Mouse (Mus musculus) heart, embryonic 10.5 days (tissue): ENCODE measurements at regions not wholly inside any gene's neighbourhood (a gene's known extent, or its start where the extent isn't known, plus 50 kb on each side); places are given as distances from the start of the nearest gene placed in this dataset.
A peak's percentile ranks its signal among the peaks of the same experiment; 100 is the strongest.

Experiments used
- DNase-seq: peaks from one replicate; pipeline ENCODE4 v3.0.0-alpha.2; 2017; ENCODE audit warnings: low spot score
- H3K27ac ChIP-seq: fragments of 300-500 bp; sonication (generic); 2 replicates; pipeline ENCODE4 v1.5.1; 2016; ENCODE audit warnings: mild to moderate bottlenecking
- H3K27me3 ChIP-seq: fragments of 300-500 bp; sonication (generic); 2 replicates; pipeline ENCODE4 v1.6.1; 2016; ENCODE audit warnings: mild to moderate bottlenecking; ENCODE audit not compliant: poor library complexity, insufficient read depth, severe bottlenecking
- H3K36me3 ChIP-seq: fragments of 300-500 bp; sonication (generic); 2 replicates; pipeline ENCODE4 v1.6.1; 2016; ENCODE audit warnings: mild to moderate bottlenecking, moderate library complexity
- H3K4me1 ChIP-seq: fragments of 300-500 bp; sonication (generic); 2 replicates; pipeline ENCODE4 v1.6.1; 2016; ENCODE audit warnings: mild to moderate bottlenecking
- H3K4me3 ChIP-seq: fragments of 300-500 bp; sonication (generic); 2 replicates; pipeline ENCODE4 v1.5.1; 2016; ENCODE audit warnings: mild to moderate bottlenecking, moderate library complexity
- H3K9me3 ChIP-seq: fragments of 300-500 bp; sonication (generic); 2 replicates; pipeline ENCODE4 v1.6.1; 2016; ENCODE audit warnings: mild to moderate bottlenecking, moderate library complexity
- WGBS: fragments of 180-500 bp; shearing (Covaris S2); methylation state at CpG from one replicate; pipeline ENCODE4 v1.1.7; 2016; 5-methylcytosine and 5-hydroxymethylcytosine counted together

DNA sequence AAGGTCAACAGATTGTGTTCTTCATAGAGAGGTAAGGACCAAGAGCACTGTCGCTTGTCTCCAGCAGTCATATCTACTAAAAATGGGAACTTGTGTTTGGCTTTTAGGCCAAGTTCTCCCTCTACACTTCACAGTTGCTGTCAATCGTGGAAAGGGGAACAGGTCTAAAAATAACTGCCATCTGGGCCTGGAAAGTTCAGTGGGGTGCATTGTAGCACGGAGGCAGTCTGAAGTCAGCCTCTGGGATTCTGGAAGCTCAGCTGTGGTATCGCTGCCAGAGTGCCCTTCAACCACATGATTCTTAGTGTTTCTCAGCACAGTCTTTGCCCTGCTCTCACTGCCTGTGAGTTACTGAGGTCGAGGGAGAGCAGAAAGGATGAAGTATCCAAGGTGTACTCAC, 215.0 kb downstream of the Phlda1 start:
- no peak for DNase-seq
- H3K4me3 ChIP-seq: no peak overlapping the region
- peaks cover 9% of the 10 kb centered on the region; the same call in 1 of the 2 replicates for H3K4me1 ChIP-seq
- H3K27me3 ChIP-seq: no peaks in the 10 kb centered on the region
- no peaks in the 10 kb centered on the region for H3K36me3 ChIP-seq
- no peaks in the 10 kb centered on the region for H3K9me3 ChIP-seq
- H3K27ac ChIP-seq: peak overlapping the region; percentile 38; the same call in 1 of the 2 replicates
- WGBS: 47% methylated on average over 5 of the region's 5 CpGs

DNA sequence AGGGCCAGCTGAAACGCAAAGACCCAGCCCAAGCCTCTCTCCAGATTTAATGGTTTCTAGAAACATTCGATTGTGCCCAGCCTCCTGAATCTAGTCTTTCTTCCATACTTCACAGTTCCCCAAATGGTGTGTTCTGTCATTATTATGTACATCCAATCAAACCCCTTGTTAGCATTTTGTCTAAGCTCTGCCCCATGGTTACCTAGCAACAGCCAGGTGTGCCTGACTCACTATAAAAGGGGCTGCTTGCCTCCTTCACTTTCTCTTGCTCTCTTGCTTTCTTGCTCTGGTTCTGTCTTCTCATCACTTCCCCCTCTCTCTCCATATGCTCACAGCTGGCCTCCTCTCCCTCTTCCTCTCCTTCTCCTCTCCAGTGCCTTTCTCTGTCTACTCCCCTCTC, 217.8 kb downstream of the Phlda1 start:
- H3K4me3 ChIP-seq: no peak overlapping the region
- H3K36me3 ChIP-seq: no peaks in the 10 kb centered on the region
- 79% methylated on average over 2 of the region's 2 CpGs for WGBS
- H3K9me3 ChIP-seq: no peaks in the 10 kb centered on the region
- peaks cover 9% of the 10 kb centered on the region; the same call in 1 of the 2 replicates for H3K4me1 ChIP-seq
- H3K27ac ChIP-seq: no peak overlapping the region
- no peaks in the 10 kb centered on the region for H3K27me3 ChIP-seq
- DNase-seq: no peak

DNA sequence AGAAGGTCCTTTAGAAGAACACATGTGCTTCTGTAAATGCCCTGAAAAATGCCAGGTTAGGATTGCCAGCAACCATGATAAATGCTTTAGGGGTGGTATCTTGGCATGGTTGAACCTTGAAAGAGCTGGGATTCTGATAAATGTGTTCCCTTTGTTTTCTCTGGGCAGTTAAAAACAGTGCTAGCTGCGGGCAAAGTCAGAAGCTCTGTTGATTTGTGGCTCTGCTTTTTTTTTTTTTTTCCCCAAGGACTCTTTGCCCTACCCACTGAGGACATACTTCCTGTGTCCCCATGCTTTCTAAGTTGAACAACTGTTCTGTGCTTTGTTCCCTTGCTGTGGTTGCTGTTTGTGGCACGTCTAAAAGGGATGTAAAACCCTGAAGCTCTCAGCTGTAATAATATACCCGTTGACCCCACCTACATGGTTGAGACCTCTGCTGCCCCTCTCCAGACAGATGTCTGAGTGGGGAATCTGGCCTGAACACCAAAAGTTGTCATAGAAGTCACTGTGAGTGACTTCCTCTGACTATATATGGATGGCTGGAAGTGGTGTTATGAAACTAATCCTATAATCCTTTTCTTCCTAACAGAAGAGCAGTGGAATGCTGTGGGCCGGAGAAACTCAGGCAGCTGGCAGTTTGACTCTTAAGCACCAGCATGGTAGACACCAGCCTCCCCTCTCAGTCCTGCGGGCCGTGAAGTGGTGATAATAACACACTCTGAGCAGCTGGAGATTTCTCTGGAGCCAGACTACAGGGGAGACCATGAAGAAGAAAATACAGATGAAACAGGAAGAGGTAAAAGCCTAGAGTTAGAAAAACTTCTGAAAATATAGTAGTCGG, 218.7 kb downstream of the Phlda1 start:
- 49% methylated on average over 7 of the region's 7 CpGs for WGBS
- no peaks in the 10 kb centered on the region for H3K9me3 ChIP-seq
- H3K4me1 ChIP-seq: peaks cover 9% of the 10 kb centered on the region; the same call in 1 of the 2 replicates
- no peak overlapping the region for H3K27ac ChIP-seq
- no peaks in the 10 kb centered on the region for H3K36me3 ChIP-seq
- DNase-seq: peak; percentile 66
- H3K4me3 ChIP-seq: no peak overlapping the region
- no peaks in the 10 kb centered on the region for H3K27me3 ChIP-seq

DNA sequence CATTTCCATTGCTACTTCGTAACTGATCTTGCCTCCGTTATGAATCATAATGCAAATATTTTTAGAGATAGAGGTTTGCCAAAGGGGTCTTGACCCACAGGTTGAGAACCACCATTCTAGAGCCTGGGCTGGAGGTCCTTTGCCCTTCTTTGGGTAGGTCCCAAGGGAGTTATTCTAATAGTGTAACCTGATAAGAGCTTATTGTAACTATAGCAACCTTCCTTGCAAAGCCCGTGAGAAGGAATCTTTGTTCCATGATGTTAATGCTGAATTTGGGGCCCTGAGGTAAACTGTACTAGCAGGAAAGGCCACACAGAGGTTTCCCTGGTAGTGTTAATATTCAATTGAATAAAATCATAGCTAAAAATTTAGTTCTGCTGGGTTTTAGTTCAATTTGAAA, 229.9 kb downstream of the Phlda1 start:
- Histone ChIP-seq H3K27ac (no peak overlapping the region), H3K9me3 (no peaks in the 10 kb centered on the region), H3K36me3 (no peaks in the 10 kb centered on the region), H3K4me1 (0 out of 2 replicates have a peak, but pooled peaks cover 3% of the 10 kb centered on the region), H3K27me3 (no peaks in the 10 kb centered on the region), H3K4me3 (no peak overlapping the region)
- 67% methylated on average over 3 of the region's 3 CpGs for WGBS
- no peak for DNase-seq

DNA sequence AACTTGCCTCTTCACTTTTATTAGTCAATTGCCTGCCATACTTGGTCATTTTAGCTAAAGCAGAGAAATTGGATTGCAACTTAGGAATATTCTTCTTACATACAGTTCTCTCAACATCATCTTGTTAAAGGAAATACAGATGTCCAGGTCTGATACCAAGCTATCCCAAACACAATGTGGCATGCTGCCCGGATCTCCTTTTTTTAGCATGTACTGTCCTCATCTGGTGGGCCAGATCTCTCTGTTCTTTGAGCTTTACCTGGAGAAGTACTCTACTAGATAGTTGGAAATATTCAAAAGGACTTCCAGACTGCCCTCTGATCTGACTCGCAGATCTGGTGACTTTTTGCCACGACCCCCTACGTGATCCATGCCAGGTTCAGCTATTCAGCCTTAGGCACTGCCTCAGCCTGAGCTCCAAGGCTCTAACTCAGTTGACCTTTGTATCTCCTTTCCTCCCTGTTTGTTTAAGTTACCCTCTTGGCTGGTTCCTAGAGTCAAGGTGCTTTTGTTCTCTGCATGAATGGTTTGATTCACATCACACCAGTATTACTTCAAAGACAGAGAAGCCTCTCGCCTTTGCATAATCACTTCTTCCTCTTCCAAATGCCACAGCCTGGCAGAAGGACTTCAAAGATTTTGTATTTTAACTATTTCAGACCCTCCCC, 232.9 kb upstream of the Krr1 start:
- no peaks in the 10 kb centered on the region for H3K9me3 ChIP-seq
- WGBS: 33% methylated on average over 5 of the region's 5 CpGs
- H3K4me1 ChIP-seq: 0 out of 2 replicates have a peak, but pooled peaks cover 3% of the 10 kb centered on the region
- peak; percentile 50 for DNase-seq
- H3K36me3 ChIP-seq: no peaks in the 10 kb centered on the region
- no peaks in the 10 kb centered on the region for H3K27me3 ChIP-seq
- H3K4me3 ChIP-seq: no peak overlapping the region
- no peak overlapping the region for H3K27ac ChIP-seq

DNA sequence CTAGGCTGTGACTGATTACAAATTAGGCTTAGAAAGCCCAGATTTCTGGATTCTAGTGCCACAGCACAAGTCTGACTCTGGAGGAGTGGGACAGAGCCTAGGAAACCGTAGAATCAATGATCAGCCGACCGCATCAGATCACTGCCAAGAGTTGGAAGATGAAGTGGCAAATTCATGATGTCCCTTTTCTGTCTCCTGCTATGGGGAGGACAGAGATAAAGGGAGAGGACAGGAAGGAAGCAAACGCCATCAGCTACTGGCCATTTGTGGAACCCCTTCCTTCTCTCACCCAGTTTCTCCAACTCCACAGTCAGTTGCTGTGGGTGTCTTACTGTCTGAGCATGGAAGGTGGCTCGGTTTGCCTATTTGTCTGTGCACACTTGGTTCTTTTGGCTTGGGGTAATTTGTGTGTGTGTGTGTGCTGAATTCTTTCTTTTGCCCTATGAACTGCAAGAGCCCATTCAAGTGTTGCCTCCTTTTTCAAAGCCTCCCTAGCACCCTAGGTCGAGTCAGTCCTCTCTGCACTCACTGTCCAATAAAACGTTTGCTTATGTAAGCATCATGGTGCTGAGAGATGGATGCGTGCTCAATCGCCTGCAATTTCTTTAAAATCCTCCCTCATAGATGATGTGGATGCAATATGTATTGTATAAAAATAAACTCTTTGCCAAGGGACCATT, 231.7 kb upstream of the Krr1 start:
- Histone ChIP-seq H3K27ac (no peak overlapping the region), H3K9me3 (no peaks in the 10 kb centered on the region), H3K4me1 (0 out of 2 replicates have a peak, but pooled peaks cover 3% of the 10 kb centered on the region), H3K4me3 (no peak overlapping the region), H3K27me3 (no peaks in the 10 kb centered on the region), H3K36me3 (no peaks in the 10 kb centered on the region)
- 67% methylated on average over 9 of the region's 9 CpGs for WGBS
- peak; percentile 19 for DNase-seq

DNA sequence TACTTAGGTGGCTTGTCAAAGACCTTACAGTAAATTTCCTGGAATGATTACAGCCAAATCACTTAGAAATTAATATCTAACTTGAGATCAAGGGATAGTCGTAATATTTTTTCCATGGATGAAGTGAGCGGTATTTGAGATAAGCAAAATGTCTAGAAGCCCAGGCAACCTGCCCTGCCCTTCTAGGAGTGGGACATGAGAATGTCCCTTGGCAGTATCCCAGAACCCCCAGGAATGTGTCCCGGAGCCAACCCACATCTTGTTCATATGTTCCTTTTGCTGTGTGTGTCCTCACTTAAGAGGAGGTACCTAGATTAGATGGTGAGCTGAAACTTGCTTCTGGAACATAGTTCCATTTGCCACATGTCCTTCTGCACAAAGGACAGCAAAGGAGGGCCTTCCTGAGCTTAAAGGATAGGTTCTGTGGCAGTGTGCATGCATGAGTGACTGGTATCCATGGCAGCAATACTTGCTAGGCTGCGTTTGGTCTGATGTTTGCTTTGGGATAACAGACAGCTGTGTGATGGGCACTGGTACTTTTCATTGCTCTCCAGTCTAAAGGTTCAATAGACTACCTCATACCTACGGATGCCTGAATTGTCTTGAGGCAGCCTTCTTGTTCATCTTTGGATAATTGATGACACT, 231.0 kb upstream of the Krr1 start:
- WGBS: 74% methylated on average over 5 of the region's 5 CpGs
- Histone ChIP-seq H3K9me3 (no peaks in the 10 kb centered on the region), H3K4me1 (peaks cover 8% of the 10 kb centered on the region), H3K36me3 (no peaks in the 10 kb centered on the region), H3K27ac (no peak overlapping the region), H3K27me3 (no peaks in the 10 kb centered on the region), H3K4me3 (no peak overlapping the region)
- peak; percentile 60 for DNase-seq

DNA sequence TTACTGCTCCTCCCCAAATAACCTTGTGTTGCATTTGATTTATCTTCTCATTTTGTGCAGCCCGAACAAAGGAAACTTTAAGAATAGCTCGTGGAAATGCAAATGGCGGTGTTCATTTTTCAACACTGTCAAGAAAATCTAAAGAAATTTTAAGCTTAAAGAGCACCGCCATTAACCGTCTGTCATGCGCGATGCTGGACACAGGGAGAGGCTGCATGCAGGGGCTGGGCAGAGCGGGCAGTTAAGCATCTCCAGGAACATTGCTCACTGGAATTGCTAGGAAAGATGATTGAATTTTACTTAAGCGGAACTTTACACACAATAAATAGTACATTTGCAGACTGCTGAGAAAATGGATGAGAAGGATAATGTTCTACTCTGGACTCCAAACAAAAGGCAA, 229.2 kb upstream of the Krr1 start:
- Histone ChIP-seq H3K9me3 (no peaks in the 10 kb centered on the region), H3K4me3 (no peak overlapping the region), H3K36me3 (no peaks in the 10 kb centered on the region), H3K27ac (no peak overlapping the region), H3K27me3 (no peaks in the 10 kb centered on the region), H3K4me1 (peaks cover 18% of the 10 kb centered on the region)
- DNase-seq: peak; percentile 14
- WGBS: 83% methylated on average over 9 of the region's 9 CpGs

DNA sequence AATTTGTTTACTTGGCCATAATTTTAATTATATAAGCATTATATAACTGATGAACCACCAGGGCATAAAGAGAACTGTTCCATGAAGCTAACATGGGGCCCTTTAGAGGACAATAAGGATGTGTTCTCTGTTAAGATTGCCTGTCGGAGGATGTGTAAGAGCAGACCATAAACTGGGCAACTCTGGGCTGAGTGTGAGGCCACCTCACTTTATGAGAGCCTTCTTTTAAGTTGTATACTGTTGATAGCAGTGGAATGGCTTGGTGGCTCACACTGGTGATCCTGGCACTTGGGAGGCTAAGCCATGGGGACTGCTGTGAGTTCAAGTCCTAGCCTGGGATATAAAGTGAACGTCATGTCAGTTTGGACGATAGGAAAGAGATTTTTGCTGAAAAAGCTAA, 227.3 kb upstream of the Krr1 start:
- H3K9me3 ChIP-seq: no peaks in the 10 kb centered on the region
- no peaks in the 10 kb centered on the region for H3K27me3 ChIP-seq
- no peak overlapping the region for H3K4me3 ChIP-seq
- peak; percentile 47 for DNase-seq
- H3K27ac ChIP-seq: no peak overlapping the region
- no peaks in the 10 kb centered on the region for H3K36me3 ChIP-seq
- WGBS: 81% methylated on average over 3 of the region's 3 CpGs
- peaks cover 18% of the 10 kb centered on the region for H3K4me1 ChIP-seq

DNA sequence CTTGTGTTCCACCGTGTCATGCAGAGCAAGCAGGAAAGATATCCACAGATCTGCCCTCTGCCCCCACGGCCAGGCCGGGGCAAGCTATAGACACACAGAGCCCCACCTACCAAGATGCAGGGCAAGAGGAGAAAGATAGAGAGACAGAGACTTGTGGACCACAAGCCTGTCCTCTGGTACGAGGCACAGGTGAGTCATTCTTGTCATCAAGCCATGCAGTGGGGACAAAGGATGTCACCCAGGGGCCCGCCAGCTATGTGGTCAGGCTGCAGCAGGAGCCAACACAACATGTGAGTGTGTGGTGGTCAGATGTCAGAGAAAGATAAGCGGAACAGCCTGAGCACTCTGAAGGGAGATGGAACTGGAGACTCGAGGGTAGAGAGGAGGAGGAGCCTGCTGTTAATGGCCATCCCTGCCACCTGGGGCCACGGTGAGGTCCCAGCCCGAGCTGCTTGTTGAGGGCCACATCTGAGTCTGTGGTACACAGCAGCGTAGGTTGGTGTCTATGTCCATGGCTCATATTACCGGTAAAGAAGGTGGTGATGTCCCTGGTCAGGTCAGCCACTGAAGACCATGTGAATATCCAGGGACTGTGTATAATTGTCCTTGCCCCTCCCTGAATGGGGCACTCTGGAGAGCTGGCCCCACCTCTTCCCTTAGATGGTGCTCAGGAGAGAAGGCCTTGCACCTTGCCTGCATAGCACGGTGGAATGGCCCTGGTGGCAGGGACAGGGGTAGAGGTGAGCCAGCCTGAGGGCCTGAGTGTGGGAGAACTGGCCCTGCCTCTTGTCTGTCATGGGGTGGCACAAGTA, 226.2 kb upstream of the Krr1 start:
- Histone ChIP-seq H3K9me3 (no peaks in the 10 kb centered on the region), H3K36me3 (no peaks in the 10 kb centered on the region), H3K27ac (peak overlapping the region; percentile 29; the same call in 1 of the 2 replicates), H3K27me3 (no peaks in the 10 kb centered on the region), H3K4me1 (peaks cover 15% of the 10 kb centered on the region), H3K4me3 (no peak overlapping the region)
- 67% methylated on average over 12 of the region's 12 CpGs for WGBS
- peak; percentile 60 for DNase-seq

DNA sequence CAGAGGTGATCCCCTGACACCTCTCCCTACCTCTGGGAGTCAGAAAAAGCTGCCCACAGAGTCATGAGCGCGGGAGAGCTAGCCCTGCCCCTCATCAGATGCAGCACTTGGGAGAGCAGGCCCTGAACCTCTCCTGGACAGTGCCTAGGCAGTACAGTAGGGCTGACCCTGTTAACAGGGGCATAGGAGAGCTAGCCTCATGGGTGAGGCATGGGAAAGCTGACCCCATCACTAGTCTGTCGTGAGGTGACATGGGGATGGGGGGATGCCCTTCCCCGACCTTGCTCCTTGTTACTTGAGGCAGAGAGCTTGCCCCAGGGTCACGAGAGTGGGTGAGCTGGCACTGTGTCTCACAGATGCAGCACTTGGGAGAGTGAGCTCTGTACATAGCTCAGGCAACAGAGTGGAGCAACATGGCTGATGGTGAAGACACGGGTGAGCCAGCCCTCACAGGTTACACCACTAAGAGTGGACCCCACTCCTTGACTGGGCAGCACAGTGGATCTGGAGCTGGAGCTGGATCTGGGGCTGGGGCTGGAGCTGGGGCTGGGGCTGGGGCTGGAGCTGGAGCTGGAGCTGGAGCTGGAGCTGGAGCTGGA, 225.5 kb upstream of the Krr1 start:
- peaks cover 15% of the 10 kb centered on the region for H3K4me1 ChIP-seq
- DNase-seq: no peak
- H3K9me3 ChIP-seq: no peaks in the 10 kb centered on the region
- no peaks in the 10 kb centered on the region for H3K27me3 ChIP-seq
- H3K4me3 ChIP-seq: no peak overlapping the region
- H3K36me3 ChIP-seq: no peaks in the 10 kb centered on the region
- 0 out of 2 replicates have a peak overlapping the region, but pooled peaks have one; percentile 29 for H3K27ac ChIP-seq
- 84% methylated on average over 6 of the region's 6 CpGs for WGBS

DNA sequence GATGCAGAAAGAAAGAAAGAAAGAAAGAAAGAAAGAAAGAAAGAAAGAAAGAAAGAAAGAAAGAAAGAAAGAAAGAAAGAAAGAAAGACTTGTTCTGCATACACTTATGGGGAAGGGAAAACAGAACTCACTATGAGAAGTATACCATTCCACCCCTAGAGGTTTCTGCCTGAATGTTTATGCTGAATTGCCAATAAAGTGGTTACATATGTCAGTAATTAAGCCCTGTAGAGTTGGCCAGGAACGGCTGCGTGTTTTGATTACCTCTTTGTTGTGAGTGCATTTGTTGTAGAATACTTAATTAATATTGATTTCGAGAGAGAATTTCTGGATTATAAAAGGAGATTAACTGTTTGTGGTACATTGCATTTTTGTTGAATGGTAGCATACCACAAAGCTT, 224.0 kb upstream of the Krr1 start:
- Histone ChIP-seq H3K36me3 (no peaks in the 10 kb centered on the region), H3K27me3 (no peaks in the 10 kb centered on the region), H3K4me3 (no peak overlapping the region), H3K27ac (no peak overlapping the region), H3K4me1 (peaks cover 15% of the 10 kb centered on the region), H3K9me3 (no peaks in the 10 kb centered on the region)
- 75% methylated on average over 3 of the region's 3 CpGs for WGBS
- no peak for DNase-seq
